Mouse (Mus musculus) hindlimb bud, embryonic 11.5 days (tissue): ENCODE measurements around the gene Etv5.

Experiments
- DNase-seq: peaks from one replicate; pipeline ENCODE4 v3.0.0-alpha.2; 2012; ENCODE audit warnings: low read depth, low spot score; ENCODE audit errors: extremely low spot score

Etv5 gene

DNA sequence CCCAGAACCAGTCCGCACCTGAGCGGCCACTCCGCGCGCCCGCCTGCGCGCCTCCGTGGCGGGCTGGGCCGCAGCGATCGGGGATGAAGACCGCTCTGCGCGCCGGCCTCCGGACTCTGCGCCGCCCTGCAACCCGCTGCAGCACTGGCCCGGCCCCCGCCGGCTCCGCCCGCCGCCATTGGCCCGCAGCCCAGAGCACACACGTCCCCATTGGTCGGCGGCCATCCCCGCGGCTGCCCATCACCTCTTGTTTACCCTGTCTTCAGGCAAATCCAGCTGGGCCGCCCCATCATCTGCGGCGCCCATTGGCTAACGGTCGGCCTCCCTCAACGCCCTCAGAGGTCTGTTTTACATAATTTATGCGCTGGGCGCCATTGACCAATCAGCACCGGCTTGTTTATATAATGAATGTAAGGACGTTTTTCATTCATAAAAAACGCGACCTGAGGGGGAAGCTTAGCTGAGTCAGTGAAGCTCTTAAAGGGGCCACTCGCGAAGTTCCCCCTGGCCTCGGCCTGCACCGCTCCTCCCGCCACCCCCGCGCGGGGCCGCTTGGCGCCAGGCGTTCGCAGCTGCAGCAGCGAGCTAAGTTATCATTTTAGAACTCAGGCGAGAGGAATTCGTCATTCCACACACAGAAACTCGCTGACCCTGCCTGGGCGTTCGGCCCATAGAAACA is at the start of gene Etv5:
TSS of gene Etv5 (minus strand) at position 221 of the 679 bp plus-strand sequence.
- peak; percentile 96 for DNase-seq

DNA sequence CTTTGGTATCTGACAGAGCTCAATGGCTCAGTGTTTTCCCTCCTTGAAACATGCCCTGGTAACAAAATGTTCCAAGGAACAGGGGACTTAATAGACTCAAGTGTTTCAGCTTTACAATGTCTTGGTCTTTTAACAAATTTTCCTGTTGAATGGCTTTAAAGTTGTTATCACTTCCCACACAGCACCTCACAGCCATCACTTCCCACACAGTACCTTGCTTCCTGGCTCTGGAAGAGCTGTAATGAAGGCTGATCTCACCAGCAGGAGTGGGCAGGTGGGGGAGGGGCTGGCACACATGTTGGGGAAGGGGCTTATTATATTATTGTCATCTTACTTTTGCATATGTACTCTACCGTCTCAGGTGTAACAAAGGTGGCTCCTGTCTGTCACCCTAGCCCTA is 44.4 kb upstream of the Etv5 start:
- no peak for DNase-seq

DNA sequence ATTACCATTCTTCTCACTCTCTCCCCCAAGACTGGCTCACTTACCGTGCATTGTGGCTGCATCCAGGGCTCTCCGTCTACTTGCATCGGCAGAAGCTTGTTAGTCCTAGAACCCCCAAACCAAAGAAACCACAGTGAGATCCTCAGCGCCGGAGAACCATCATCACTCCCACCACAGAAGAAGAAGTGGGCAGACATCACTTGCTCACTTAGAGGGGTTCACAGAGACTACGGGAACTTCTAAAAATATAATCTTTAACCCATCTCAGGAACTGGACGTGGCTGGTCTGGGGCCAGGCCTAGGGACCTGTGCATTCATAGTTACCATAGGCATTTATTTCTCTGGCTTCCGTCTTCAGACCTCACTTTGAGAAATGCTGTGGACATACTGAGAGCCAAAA is 39.8 kb upstream of the Etv5 start:
- no peak for DNase-seq

DNA sequence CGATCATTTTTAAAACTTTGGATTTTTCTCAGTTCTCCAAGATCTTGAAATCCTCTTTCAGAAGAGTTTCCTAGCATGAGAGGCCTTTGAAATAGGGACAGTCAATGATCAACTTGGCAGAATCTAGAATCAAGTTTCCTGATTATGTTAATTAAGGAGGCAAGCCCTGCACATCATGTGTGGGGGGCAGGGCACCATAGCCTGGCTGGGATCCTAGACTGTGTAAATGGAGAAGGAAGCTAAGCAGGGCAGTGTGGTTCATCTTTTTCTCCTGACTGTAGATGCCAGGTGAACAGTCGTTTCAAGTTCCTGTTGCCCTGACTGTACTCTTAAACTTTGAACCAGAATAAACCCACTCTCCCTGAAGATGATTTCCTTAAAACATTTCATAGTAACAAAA is 32.2 kb upstream of the Etv5 start:
- no peak for DNase-seq

DNA sequence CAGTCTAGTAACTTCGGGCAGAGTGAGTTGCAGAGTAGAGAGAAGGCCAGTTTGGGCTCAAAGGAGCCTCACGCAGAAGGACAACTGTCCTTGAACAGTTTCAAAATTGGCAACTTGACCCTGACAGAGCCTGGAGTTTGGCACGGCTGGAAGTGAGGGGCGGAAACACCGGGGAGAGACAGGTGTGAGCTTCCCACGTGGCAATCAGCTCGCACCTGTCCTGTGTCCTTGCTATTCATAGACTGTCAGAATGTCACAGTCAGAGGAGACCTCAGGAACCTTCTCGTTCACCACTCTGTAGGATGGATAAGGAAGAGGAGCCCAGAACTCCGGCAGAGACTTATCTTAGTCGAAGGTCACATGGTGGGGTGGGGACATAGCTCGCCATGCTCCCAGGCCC is 29.9 kb upstream of the Etv5 start:
- DNase-seq: no peak

DNA sequence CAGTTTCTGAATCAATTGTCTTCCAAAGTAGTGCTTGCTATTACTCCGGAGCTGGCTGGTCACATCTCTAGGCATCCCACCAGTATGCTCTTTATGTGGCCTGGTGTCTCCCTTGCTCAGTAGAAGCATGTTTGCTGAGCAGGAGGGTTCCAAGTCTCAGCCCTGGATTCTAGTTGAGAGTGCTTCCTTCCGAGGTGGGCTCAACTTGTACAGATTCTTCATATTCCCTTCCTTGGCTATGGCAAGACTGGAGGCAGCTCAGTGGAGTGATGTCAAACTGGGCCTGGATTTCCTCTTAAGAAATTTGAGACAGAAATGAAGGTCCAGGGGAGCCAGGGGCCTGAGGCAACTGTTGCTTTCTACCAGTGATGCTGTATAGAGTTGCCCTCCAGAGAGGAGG is 27.6 kb upstream of the Etv5 start:
- DNase-seq: no peak

DNA sequence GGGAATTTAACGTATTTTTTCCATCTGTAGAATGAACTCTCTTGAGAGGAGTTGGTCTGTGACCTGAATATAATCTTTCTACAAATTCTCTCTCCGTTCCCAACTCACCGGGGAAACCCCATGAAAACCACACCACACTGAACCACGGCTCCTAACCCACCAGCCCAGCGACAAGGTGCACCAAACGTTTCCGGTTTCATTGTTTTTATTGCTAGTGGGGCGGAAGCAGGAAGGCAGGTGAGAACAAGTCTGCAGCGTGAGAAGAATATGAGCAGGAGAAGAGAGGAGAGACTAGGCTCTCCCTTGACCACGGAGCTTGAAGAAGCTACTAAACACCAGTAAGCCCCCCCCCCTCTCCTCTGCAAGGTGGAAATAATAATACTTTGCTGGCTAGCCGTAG is 26.9 kb upstream of the Etv5 start:
- DNase-seq: no peak

DNA sequence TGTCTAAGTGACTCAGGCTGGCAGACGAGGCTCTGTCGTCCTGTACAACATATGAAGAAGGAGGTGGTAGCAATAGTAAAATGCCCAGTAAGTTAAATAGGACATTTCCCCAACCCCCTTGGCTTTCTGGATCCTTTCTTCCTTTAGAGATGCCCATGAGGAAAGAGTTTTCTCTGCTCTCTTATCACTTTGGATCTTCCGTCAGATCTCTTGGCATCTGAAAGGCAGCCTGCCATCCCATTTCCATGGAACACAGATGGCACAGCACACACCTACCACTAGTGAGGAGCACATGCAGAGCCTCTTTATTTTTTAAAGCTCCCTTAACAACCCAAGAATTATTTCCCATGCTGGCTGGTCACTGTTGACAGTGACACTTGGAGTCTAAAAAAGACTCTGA is 22.7 kb upstream of the Etv5 start:
- DNase-seq: no peak

DNA sequence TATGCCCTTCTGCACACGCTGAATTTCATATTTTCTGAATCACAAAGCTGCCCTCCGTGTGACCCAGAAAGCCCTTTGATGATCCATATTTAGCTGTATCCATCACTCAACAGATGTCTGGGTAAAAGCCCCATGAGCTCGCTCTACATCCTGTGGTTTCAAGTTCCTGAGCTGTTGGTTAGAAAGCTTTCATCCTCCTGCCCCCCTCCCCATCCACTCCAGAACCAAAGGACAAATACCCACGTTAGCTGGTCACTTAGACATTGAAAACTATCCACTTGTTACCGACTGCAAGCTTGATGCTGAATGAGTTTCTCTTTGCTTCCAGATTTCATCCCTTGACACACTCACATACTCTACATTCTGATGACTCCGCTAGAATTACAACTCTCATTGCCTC is 22.2 kb upstream of the Etv5 start:
- no peak for DNase-seq

DNA sequence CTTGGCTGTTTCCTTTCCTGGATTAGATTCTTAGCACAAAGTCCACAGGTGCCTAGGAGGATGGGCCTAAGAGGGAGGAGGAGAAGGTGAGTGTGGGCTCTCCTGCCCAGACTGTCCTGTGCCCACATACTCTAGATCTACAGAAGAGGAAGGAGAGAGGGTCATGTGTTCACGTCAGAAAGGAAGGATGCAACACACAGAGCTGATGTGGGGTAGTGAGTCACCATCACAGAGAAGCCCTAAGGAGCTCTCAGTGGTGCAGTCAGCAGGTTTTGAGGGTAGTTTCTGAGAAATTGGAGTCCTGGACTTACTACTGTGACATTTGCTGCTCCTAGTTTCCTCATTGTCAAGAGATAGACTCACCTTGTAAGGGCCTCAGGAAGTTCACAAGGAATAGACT is 21.4 kb upstream of the Etv5 start:
- DNase-seq: no peak

DNA sequence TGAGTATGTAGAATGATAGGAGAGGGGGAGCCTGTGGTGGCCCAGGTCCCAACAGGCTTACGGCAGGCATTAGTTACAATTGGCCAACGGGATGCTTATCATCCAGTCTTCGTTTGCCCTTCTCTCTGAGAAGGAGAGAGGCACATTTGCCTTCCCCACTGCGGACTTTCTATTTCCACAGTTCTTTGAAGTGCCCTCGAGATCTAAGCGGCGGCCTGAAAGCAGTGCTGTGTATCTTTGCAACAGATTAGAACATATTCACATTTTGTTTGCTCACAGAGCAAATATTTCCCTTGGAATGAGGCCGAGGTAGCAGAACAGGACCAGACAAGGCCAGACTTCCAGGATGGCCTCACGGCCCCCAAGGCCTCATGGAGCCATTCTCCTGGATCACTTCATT is 12.6 kb upstream of the Etv5 start:
- DNase-seq: no peak

DNA sequence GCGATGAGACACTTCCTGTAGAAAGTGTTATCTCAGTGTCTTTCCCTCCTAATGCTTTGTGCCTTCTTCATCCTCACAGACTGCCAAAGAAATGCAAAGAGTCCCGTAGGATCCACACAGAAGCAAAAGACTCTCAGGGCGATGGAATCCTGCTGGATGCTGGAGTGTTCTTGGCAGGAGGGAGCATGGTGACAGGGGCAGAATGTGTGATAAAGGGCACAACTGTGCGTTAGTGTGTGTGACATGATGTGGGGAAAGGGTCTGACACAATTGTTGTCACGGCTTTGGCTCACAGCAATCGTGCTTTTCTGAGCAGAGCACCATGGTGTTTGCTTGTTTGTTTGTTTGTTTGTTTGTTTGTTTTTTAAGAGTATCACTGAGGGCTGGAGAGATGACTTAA is 8.6 kb upstream of the Etv5 start:
- DNase-seq: no peak

DNA sequence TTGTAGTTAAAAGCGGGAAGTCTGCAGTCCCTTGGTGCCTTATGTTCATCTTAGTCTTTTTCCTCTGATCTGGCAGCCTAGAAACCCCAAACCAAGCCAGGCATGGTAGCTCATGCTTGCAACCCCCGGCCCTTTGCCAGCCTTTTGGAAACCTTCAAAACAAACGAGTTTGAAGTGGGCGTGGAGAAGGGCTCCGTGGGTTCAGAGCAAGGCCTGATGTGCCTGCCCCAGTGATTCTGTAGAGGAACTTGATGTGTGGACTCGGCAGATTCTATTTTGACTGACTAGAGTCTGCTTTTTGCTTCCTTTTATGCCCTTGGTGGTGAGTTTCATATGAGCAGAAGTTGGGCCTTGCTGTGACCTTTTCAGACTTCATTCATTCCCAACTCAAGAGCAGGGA is 5.3 kb upstream of the Etv5 start:
- DNase-seq: no peak

DNA sequence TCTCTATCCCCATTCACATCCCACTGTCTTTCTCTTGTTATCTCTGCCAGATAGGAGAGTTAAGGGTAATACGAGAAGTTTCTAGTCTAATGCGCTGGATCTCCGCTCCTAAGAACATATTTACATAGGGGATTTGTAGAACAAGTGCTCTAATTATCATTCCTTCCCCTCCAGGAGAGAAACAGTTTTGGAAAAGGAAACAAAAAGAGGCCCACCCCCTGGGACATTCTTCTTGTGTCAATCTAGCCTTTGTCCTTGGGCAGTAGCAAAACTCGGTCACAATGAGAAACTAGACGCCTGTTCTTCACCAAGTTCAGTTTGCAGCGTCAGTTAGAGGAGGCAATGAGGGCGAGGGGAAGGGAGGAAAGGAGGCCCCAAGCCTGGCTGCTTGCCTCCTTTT is 2.7 kb upstream of the Etv5 start:
- DNase-seq: no peak

DNA sequence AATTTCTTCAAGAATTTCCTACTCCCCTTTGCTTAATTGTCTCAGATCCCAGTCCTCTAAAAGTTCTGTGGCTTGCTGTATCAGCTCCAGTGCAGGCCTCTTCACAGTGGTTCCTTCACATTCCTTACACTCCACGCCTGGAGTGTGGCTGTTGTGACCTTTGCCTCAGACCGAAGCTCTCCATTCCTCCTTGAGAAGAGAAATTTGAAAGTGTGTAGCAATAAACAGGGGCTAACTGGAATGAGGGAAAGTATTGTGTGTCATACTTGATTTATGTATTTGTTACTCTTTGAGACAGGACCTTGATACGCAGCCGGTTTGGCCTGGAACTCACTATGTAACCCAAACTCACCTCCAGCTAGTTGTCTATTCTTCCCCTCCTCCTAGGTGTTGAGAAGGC is 1.8 kb upstream of the Etv5 start:
- no peak for DNase-seq

DNA sequence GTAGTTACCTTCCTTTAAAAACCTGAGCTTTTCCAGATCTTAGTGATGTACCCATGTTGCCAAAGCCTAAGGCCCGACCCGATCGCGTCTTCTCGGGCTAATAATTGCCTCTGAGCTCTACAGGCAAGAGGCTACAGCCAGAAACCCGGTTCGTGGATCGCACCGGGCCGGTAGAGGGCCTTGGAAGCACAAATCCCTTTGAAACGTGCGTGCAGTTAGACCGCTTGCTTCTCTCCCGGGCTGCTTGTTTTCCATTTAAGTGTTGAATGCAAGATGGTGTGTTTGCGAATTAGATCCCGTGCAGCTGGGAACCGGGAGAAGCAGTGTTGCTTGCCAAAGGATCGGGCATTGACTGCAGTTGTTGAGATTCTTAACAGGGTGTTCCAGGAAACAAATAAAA is 750 bp upstream of the Etv5 start:
- DNase-seq: no peak

DNA sequence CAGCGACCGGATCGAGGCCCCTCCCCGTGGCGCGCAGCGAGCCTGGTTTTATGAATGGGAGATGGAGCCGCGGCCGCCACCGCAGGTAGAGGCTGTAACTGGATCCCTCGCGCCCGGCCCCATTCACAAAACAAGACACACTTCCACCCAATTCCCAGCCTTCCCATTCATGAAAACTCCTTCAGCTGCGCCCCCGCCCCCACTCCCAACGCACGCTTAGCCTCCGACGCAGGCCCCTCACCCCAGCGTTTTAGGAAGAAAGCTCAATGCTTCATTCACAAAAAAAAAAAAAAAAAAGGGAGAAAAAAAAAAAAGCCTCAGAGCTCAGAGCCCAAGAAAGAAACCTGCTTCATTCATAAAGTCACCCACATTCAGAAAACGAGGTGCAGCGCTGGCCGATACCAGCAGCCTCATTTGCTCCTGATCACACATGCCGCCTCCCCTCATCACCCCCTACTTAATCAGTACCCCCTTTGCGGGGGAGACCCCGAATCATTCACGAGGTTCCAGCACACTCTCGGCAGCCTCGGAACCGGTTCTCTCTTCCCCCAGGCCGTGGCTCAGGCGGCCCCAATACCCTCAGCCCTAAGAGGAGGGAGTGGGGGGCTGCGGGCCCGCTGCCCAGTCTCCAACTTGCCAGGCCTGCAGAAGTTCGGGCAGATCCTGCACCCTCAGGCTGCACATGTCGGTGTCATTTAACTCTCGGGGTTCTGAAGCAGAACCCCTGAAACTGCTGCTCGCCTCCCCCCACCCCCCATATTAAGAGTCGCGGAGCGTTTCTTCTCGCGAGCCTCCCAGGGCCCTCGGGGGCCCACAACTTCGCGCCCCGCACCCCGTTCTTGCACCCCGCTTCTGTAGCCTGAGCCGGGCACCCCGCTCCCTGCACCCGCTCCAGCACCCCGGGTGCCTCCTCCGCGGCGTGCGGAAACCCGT is 812 bp downstream of the Etv5 start:
- DNase-seq: no peak

DNA sequence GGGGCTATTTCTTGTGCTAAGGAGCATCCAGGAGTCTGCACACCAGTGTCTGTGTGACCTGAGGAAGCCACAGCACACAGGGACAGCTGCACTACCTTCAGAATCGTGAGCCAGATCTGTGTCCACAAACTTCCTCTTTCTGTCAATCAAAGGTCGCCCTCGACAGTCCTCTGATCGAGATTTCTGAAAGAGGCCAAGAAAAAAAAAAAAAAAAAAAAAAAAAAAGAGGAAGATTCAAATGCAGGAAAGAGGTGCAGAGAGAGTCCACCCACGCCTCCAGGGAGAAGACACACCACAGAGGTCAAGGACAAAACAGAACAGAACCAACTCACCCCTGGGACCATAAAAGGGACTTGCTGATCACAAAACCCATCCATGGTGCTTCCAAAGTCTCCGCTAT is 3.4 kb downstream of the Etv5 start:
- DNase-seq: no peak

DNA sequence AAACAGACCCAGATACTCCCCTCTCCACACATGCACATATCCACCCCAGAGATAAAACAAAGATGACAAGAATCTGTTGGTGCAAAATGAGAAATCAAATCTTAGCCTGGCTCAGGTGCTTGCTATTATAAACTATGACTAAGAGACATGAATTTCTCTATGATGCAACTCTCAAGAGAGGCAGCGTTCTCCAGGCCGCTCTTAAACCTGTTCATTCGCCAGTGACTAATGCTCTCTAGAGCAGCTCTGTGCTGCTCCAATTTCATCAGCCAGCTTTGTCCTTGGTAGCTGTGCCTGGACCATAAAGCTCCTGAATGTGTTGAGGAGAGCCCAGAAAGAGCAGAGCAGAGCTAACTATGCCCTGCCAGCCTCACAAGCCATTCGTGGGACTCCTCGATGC is 5.0 kb downstream of the Etv5 start:
- no peak for DNase-seq

DNA sequence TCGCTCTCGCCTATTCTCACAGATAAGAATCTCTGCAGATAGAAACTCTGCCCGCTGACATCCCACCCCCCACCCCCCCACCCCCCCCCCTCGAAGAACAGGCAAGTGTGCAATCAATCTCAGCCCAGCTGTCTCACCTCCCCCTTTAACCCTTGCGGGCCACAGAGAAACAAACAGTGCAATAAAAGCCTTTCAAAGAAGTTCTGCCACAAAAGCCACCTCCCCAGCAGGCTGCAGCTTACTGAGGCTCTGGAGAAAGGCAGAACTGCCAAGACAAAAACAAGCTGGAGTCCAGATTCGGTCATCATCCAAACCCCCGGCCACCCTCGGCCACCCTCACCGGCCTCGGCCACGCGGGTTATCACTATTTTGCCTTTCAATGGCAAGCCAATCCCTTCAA is 5.6 kb downstream of the Etv5 start:
- DNase-seq: no peak

DNA sequence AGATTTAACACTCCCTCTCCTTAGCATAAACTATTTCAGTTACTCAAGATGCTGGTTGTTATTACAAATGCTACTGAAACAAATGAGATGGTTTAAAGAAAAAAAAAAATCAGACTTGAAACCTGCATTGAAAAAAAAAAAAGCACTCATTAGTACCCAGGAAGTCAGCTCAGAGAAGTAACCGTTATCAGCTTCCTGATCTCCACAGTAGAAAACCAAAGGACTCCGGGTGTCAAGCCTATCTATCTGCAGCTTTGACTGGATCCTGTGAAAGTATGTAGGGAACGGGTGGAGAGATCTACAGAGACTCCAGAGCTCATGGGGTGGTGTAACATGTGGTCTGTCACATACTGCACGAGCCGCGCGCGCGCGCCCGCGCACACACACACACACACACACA is 7.7 kb downstream of the Etv5 start:
- no peak for DNase-seq

DNA sequence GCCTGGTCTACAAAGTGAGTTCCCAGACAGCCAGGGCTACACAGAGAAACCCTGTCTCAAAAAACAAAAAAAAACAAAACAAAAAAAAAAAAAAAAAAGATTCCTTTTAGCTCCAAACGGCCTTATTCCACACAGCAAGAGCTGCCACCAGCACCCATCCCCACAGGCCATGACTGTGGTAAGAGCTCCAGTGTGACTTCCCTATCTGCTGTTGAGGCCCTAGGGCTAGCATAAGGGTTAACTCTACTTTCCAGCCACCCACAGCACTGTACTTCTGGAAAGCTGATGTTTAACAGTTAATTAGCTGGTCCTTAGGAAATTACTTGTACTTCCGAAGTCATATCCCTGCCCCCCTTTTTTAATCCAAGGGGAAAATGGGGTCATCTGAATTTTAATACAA is 8.2 kb downstream of the Etv5 start:
- no peak for DNase-seq
